Mouse (Mus musculus) lung, postnatal 0 days (tissue): ENCODE measurements around the gene Scamp4.

ENCODE experiments used
- CTCF ChIP-seq: IDR thresholded peaks from 2 replicates; pipeline ENCODE4 v1.5.1; 2016; ENCODE audit warnings: antibody characterized with exemption, mild to moderate bottlenecking
- EP300 ChIP-seq: IDR thresholded peaks from 2 replicates; pipeline ENCODE4 v1.6.1; 2016; ENCODE audit warnings: antibody characterized with exemption, mild to moderate bottlenecking, control low read depth

DNA sequence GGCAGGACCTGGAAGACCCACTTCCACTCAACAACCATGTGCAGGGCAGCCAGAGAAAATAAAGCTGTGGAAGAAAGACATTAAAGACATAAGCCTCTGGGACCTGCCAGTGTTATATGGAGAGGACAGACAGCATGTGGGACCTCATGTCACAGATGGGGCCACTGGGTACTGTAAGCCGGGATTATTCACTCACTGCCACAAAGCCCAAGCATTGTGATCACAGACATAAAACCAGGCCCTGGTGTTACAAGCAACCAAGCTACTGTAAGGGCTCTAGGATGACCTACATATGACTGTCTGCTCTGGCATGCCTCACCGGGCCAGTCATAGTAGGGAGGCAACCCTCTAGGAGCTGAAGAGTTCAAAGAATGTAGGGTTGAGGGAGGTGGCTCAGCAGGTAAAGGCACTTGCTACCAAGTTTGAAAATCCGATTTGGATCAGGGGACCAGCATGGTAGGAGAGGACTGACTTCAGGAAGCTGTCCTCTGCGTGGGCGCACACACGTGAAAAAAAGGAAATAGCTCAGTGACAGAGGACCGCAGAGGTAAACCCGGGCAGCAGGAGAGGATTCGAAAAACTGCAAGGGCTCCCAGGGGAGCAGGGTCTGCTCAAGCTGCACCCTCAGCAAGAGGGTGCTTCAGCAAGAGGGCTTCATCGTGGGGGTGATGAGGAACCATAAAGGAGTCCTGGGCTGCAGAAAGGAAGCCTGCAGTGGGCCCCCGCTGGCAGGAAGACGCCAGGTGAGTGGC is 13.4 kb upstream of the Scamp4 start:
- TF ChIP-seq EP300 (no peak), CTCF (no peak)
